Mouse (Mus musculus) liver, embryonic 14.5 days (tissue): ENCODE measurements around the gene Gngt1. TPM values are rescaled to one million over a fixed set of nuclear protein-coding genes. Genes with fewer than 3 reads are reported as not detected.
A peak's percentile ranks its signal among the peaks of the same experiment; 100 is the strongest.

ENCODE experiments used
- ATAC-seq: fragments of 200-750 bp; cut with Nextera tagmentation; 2 replicates; pipeline ENCODE4 v1.8.0; 2017; ENCODE audit warnings: moderate number of reproducible peaks, mild to moderate bottlenecking, moderate library complexity; ENCODE audit not compliant: insufficient read depth
- DNase-seq, 3 experiments: peaks; one replicate each; pipeline ENCODE4 v3.0.0-alpha.2; 2012 to 2013; ENCODE audit warnings: low read depth in 3 of 3, low spot score in 3 of 3
- H3K27ac ChIP-seq: fragments of 300-500 bp; sonication (generic); 2 replicates; pipeline ENCODE4 v1.5.1; 2014; ENCODE audit warnings: moderate library complexity, mild to moderate bottlenecking, control low read depth, inconsistent platforms
- H3K27me3 ChIP-seq: fragments of 300-500 bp; sonication (generic); 2 replicates; pipeline ENCODE4 v1.6.1; 2014; ENCODE audit warnings: mild to moderate bottlenecking, low read length, moderate library complexity; ENCODE audit not compliant: control insufficient read depth, insufficient read depth
- H3K36me3 ChIP-seq: fragments of 300-500 bp; sonication (generic); replicated peaks from 2 replicates; pipeline ENCODE4 v1.6.1; 2014; ENCODE audit warnings: low read depth; ENCODE audit not compliant: control insufficient read depth, insufficient read depth
- H3K4me1 ChIP-seq, 2 experiments: fragments of 200-500 bp in 1 of 2; fragments of 300-500 bp in 1 of 2; sonication (generic) in 1 of 2; replicated peaks; 2 replicates each; pipeline ENCODE4 v1.6.1; 2012 to 2014; ENCODE audit warnings: antibody characterized with exemption in 1 of 2, inconsistent platforms in 1 of 2, low read length in 1 of 2; ENCODE audit not compliant: control insufficient read depth in 2 of 2, insufficient read depth in 2 of 2
- H3K4me2 ChIP-seq: fragments of 300-500 bp; sonication (generic); 2 replicates; pipeline ENCODE4 v1.6.1; 2014; ENCODE audit warnings: low read depth, mild to moderate bottlenecking, control low read depth, moderate library complexity
- H3K4me3 ChIP-seq, 2 experiments: fragments of 200-500 bp in 1 of 2; fragments of 300-500 bp in 1 of 2; sonication (generic) in 1 of 2; 2 replicates each; pipeline ENCODE4 v1.5.1; 2012 to 2014; ENCODE audit warnings: low read depth in 2 of 2, low read length in 2 of 2, mild to moderate bottlenecking in 2 of 2, control low read depth in 1 of 2, inconsistent platforms in 1 of 2, moderate library complexity in 1 of 2; ENCODE audit not compliant: insufficient read depth in 1 of 2
- H3K9ac ChIP-seq: fragments of 300-500 bp; sonication (generic); replicated peaks from 2 replicates; pipeline ENCODE4 v1.6.1; 2014; ENCODE audit warnings: mild to moderate bottlenecking, control low read depth, moderate library complexity
- H3K9me3 ChIP-seq: fragments of 300-500 bp; sonication (generic); 2 replicates; pipeline ENCODE4 v1.6.1; 2016; ENCODE audit warnings: low read length, mixed read lengths; ENCODE audit not compliant: control insufficient read depth
- CTCF ChIP-seq: IDR thresholded peaks from 2 replicates; pipeline ENCODE4 v1.5.1; 2016; ENCODE audit warnings: antibody characterized with exemption, low read depth, control low read depth
- EP300 ChIP-seq: IDR thresholded peaks from 2 replicates; pipeline ENCODE4 v1.6.1; 2016; ENCODE audit warnings: antibody characterized with exemption, low read depth
- WGBS: fragments of 180-500 bp; shearing (Covaris S2); extraction: QIAGEN DNeasy Blood & Tissue Kit; methylation state at CpG from one replicate; pipeline ENCODE4 v1.1.7; 2014; ENCODE audit not compliant: insufficient replicate concordance; 5-methylcytosine and 5-hydroxymethylcytosine counted together
- polyA plus RNA-seq, 2 experiments: library from polyadenylated mRNA; depleted of rRNA in 1 of 2; stranded (reverse) in 1 of 2; unstranded in 1 of 2; fragments of >200 nt; fragmentation: Nextera tagmentation in 1 of 2; extraction: Ambion mirVana in 1 of 2; gene quantifications; 2 replicates each; pipeline versions ENCODE4 v1.2.1 to v1.2.3; 2012 to 2014

The Gngt1 gene
- polyA plus RNA-seq, 2 experiments, result 0.02 to 0.11 TPM

DNA sequence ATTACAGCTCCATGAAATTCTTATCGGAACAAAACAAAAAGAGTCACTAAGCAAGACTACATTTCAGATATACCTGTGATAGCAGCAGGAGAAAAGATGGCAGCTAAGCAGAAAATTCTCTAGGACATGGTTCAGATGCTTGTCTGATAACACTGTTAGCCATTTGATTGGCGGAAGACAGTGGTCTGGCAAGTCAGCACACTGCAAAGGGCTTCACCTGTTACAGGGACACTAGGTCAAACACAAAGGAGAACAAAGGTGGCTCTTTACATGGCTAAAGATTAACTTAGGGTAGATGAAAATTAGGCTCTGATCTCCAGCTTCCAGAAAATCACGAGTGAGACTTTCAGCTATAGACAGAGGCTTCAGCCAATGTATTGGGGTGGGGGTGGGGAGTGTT, 4.8 kb upstream of the Gngt1 start, which contains the start of gene Tfpi2:
TSS of gene Tfpi2 (minus strand) at position 170 of the 400 bp plus-strand sequence.
- WGBS, result 50% methylated on average over 3 of the region's 3 CpGs
- Histone ChIP-seq H3K9me3 (no peaks in the 10 kb centered on the region), H3K4me2 (no peak within 1 kb of the TSS), H3K36me3 (no peaks in the 10 kb centered on the region), H3K4me3 (peak within 1 kb of the TSS; percentile 13 to 34), H3K4me1 (0 out of 4 replicates have a peak, but pooled peaks cover 0 to 2% of the 10 kb centered on the region in 2 experiments), H3K27me3 (no peaks in the 10 kb centered on the region), H3K27ac (no peak within 1 kb of the TSS), H3K9ac (no peak within 1 kb of the TSS)
- TF ChIP-seq CTCF (no peak), EP300 (no peak)
- DNase-seq (peak; percentile 16 to 33 (median 24)), ATAC-seq (peak; percentile 83)

DNA sequence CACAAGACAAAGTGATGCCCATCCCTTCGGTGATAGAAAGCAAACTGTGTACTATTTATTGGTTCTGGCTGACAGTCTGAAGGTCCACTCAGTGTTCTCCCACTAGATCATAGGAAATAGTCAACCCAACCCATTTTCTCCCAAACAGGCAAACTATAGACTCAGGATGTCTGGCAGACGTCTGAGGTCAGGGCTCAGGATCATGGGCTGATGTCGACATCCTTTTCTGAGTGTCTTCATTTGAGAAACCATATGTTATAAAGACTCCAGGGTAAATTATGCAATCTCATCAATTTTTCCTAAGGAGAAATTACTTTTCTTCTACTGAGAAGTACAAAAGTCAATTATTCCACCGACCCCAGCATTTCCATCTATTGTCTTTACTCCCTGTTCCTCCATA, 4.5 kb downstream of the Gngt1 start:
- Histone ChIP-seq H3K27me3 (no peaks in the 10 kb centered on the region), H3K27ac (no peak overlapping the region), H3K4me1 (peaks cover 0 to 5% of the 10 kb centered on the region in 2 experiments; a peak in 1 of 4 replicates), H3K9me3 (no peaks in the 10 kb centered on the region), H3K9ac (no peak overlapping the region), H3K4me3 (no peak overlapping the region), H3K4me2 (no peak overlapping the region), H3K36me3 (no peaks in the 10 kb centered on the region)
- TF ChIP-seq EP300 (no peak), CTCF (no peak)
- ATAC-seq, result no peak
- no peak for DNase-seq
- WGBS, result 47% methylated on average over 4 of the region's 4 CpGs

DNA sequence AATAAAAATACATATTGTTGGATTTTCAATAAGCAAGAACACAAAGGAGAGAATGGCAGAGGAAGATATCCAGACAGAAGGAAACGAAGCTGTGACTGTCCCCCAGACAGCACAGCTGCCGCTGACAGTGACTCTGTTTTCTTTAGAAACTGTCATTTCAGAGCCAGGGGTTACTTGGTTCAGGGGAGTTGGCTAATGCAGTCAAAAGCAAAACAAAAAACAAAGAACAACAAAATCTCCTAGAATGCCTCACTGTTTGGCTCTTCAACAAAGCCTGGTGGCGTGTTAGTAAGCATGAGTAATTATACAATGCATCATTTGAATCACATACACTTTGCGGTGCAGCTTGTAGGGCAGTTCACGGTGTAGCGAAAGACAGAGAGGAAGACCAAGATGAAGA, 5.7 kb downstream of the Gngt1 start:
- TF ChIP-seq CTCF, result no peak
- no peak for TF ChIP-seq EP300
- WGBS, result 64% methylated on average over 6 of the region's 6 CpGs

DNA sequence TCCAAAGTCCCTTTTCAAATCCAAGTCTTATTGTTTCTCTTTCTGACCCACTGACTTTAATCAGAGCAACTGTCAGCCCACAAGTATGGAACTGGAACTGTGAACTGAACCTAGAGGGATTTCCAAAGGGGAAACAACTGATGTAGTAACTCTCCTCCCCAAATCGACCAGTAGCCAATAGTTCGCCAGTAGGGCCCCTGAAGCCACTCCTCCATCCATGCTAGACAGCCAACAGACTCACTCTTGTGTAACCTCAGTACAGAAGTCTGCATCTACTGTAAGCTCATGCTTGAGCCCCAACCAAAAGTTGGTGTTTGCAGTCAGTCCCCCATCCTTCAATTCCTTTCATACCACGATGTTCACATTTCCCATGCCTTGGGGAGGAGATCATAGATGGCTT, 7.1 kb downstream of the Gngt1 start:
- H3K27me3 ChIP-seq, result no peaks in the 10 kb centered on the region
- no peak for ATAC-seq
- no peak overlapping the region for H3K4me2 ChIP-seq
- no peak overlapping the region for H3K27ac ChIP-seq
- peaks cover 0 to 5% of the 10 kb centered on the region in 2 experiments; a peak in 1 of 4 replicates for H3K4me1 ChIP-seq
- no peak overlapping the region for H3K9ac ChIP-seq
- WGBS, result 53% methylated on average over 3 of the region's 3 CpGs
- no peak for DNase-seq
- H3K9me3 ChIP-seq, result no peaks in the 10 kb centered on the region
- TF ChIP-seq CTCF (no peak), EP300 (no peak)
- H3K36me3 ChIP-seq, result no peaks in the 10 kb centered on the region
- H3K4me3 ChIP-seq, result no peak overlapping the region

More for the DNA sequence above, 5.7 kb downstream of the Gngt1 start:
- DNase-seq, result no peak
- Histone ChIP-seq H3K27me3 (no peaks in the 10 kb centered on the region), H3K9me3 (no peaks in the 10 kb centered on the region), H3K4me1 (peaks cover 0 to 5% of the 10 kb centered on the region in 2 experiments; a peak in 1 of 4 replicates), H3K27ac (no peak overlapping the region), H3K4me3 (no peak overlapping the region), H3K36me3 (no peaks in the 10 kb centered on the region), H3K9ac (no peak overlapping the region), H3K4me2 (no peak overlapping the region)
- ATAC-seq, result no peak

DNA sequence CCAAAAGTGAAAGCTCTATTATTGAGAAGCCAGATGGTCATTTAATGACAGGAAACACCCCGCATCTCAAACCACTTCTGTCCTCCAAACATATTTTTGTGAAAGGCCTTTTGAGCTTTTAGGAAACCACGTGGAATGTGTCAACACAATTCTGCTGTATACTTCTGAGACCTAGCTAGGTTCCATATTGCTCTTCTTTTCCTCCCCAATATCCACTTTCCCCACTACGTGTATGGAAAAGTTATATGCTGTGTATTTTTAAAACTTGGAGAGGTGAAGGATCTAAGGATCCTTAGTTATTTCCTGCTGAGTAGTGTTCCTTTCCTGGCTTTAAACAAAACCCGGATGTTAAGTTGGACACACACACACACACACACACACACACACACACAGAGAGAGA, 9.9 kb downstream of the Gngt1 start:
- H3K27ac ChIP-seq, result no peak overlapping the region
- H3K4me3 ChIP-seq, result no peak overlapping the region
- peak; percentile 33; the same call in 1 of the 2 replicates for ATAC-seq
- peaks cover 0 to 5% of the 10 kb centered on the region in 2 experiments; a peak in 1 of 4 replicates for H3K4me1 ChIP-seq
- no peak overlapping the region for H3K9ac ChIP-seq
- 17% methylated on average over 4 of the region's 4 CpGs for WGBS
- H3K9me3 ChIP-seq, result no peaks in the 10 kb centered on the region
- no peaks in the 10 kb centered on the region for H3K27me3 ChIP-seq
- no peak for DNase-seq
- H3K4me2 ChIP-seq, result peak overlapping the region; percentile 54; the same call in 1 of the 2 replicates
- TF ChIP-seq CTCF (no peak), EP300 (no peak)
- no peaks in the 10 kb centered on the region for H3K36me3 ChIP-seq
